Mouse (Mus musculus) stomach, embryonic 15.5 days (tissue): ENCODE measurements around the gene Taf9. TPM values are rescaled to one million over a fixed set of nuclear protein-coding genes. Genes with fewer than 3 reads are reported as not detected.

Source experiments
- ATAC-seq: fragments of 200-750 bp; cut with Nextera tagmentation; 2 replicates; pipeline ENCODE4 v1.8.0; 2017; ENCODE audit warnings: low read depth, moderate number of reproducible peaks, moderate TSS enrichment; ENCODE audit not compliant: insufficient read depth, low FRiP score
- H3K27ac ChIP-seq: fragments of 300-500 bp; sonication (generic); 2 replicates; pipeline ENCODE4 v1.5.1; 2015; ENCODE audit warnings: mild to moderate bottlenecking, inconsistent platforms
- H3K27me3 ChIP-seq: fragments of 300-500 bp; sonication (generic); replicated peaks from 2 replicates; pipeline ENCODE4 v1.6.1; 2015; ENCODE audit warnings: inconsistent platforms
- H3K36me3 ChIP-seq: fragments of 300-500 bp; sonication (generic); 2 replicates; pipeline ENCODE4 v1.6.1; 2015; ENCODE audit warnings: inconsistent platforms
- H3K4me1 ChIP-seq: fragments of 300-500 bp; sonication (generic); 2 replicates; pipeline ENCODE4 v1.6.1; 2015; ENCODE audit warnings: inconsistent platforms
- H3K4me2 ChIP-seq: fragments of 300-500 bp; sonication (generic); 2 replicates; pipeline ENCODE4 v1.6.1; 2015; ENCODE audit warnings: mild to moderate bottlenecking, inconsistent platforms
- H3K4me3 ChIP-seq: fragments of 300-500 bp; sonication (generic); replicated peaks from 2 replicates; pipeline ENCODE4 v1.5.1; 2015; ENCODE audit warnings: inconsistent platforms
- H3K9ac ChIP-seq: fragments of 300-500 bp; sonication (generic); 2 replicates; pipeline ENCODE4 v1.6.1; 2015; ENCODE audit warnings: inconsistent platforms
- H3K9me3 ChIP-seq: fragments of 300-500 bp; sonication (generic); 2 replicates; pipeline ENCODE4 v1.6.1; 2016; ENCODE audit warnings: inconsistent platforms
- WGBS: fragments of 180-500 bp; shearing (Covaris S2); methylation state at CpG from one replicate; pipeline ENCODE4 v1.1.7; 2015; 5-methylcytosine and 5-hydroxymethylcytosine counted together
- polyA plus RNA-seq: library from polyadenylated mRNA; unstranded; fragments of >200 nt; fragmentation: Nextera tagmentation; extraction: Ambion mirVana; gene quantifications from 2 replicates; pipeline ENCODE4 v1.2.1, GENCODE M21; 2015

Taf9 gene
- polyA plus RNA-seq, 1 experiment from 2014 or later = 11.3 TPM

- Histone ChIP-seq H3K4me2 (no peak overlapping the region), H3K9me3 (no peaks in the 10 kb centered on the region), H3K36me3 (peaks cover 19% of the 10 kb centered on the region), H3K27me3 (no peaks in the 10 kb centered on the region), H3K4me3 (no peak overlapping the region), H3K4me1 (no peaks in the 10 kb centered on the region), H3K9ac (no peak overlapping the region), H3K27ac (no peak overlapping the region)
- 62% methylated on average over 4 of the region's 4 CpGs for WGBS
- ATAC-seq = no peak
Observed at GRCm38 (mm10) chr13:100622241-100622640, 29.1 kb upstream of the Taf9 start.

- 90% methylated on average over 3 of the region's 3 CpGs for WGBS
- Histone ChIP-seq H3K9ac (no peak overlapping the region), H3K4me3 (no peak overlapping the region), H3K4me1 (no peaks in the 10 kb centered on the region), H3K4me2 (no peak overlapping the region), H3K9me3 (no peaks in the 10 kb centered on the region), H3K27me3 (no peaks in the 10 kb centered on the region), H3K27ac (no peak overlapping the region), H3K36me3 (peaks cover 26% of the 10 kb centered on the region)
- no peak for ATAC-seq
Observed at GRCm38 (mm10) chr13:100634106-100634691, 17.2 kb upstream of the Taf9 start.

- Histone ChIP-seq H3K9me3 (no peaks in the 10 kb centered on the region), H3K4me3 (no peak overlapping the region), H3K36me3 (peaks cover 28% of the 10 kb centered on the region), H3K27me3 (no peaks in the 10 kb centered on the region), H3K27ac (no peak overlapping the region), H3K4me2 (no peak overlapping the region), H3K9ac (no peak overlapping the region), H3K4me1 (no peaks in the 10 kb centered on the region)
- ATAC-seq = no peak
- WGBS = 86% methylated on average over 4 of the region's 4 CpGs
Observed at GRCm38 (mm10) chr13:100642471-100643209, 8.7 kb upstream of the Taf9 start.

- WGBS = 92% methylated on average over 8 of the region's 8 CpGs
Observed at GRCm38 (mm10) chr13:100648223-100648622, 3.2 kb upstream of the Taf9 start.

GRCm38 (mm10) chr13:100650550-100651438, 585 bp upstream of the Taf9 start, which contains the start of the genes Ak6 and Rad17:
Gene Ak6 (plus strand): TSS chr13:100650979.
Gene Rad17 (minus strand): TSS chr13:100651051.
- Histone ChIP-seq H3K27ac (peak within 1 kb of the TSS; percentile 97), H3K36me3 (0 out of 2 replicates have a peak, but pooled peaks cover 3% of the 10 kb centered on the region), H3K9me3 (no peaks in the 10 kb centered on the region), H3K27me3 (no peaks in the 10 kb centered on the region), H3K4me3 (peak within 1 kb of the TSS; percentile 89), H3K4me1 (peaks cover 7% of the 10 kb centered on the region; the same call in 1 of the 2 replicates), H3K4me2 (peak within 1 kb of the TSS; percentile 74), H3K9ac (peak within 1 kb of the TSS; percentile 86)
- WGBS = under 1% methylated on average over 70 of the region's 73 CpGs
- ATAC-seq = peak; percentile 98

More at GRCm38 (mm10) chr13:100648223-100648622, 3.2 kb upstream of the Taf9 start:
- Histone ChIP-seq H3K27ac (no peak overlapping the region), H3K36me3 (peaks cover 17% of the 10 kb centered on the region), H3K27me3 (no peaks in the 10 kb centered on the region), H3K9me3 (no peaks in the 10 kb centered on the region), H3K4me1 (peaks cover 7% of the 10 kb centered on the region; the same call in 1 of the 2 replicates), H3K4me2 (no peak overlapping the region), H3K9ac (no peak overlapping the region), H3K4me3 (no peak overlapping the region)
- ATAC-seq = no peak

- no peak overlapping the region for H3K9ac ChIP-seq
- no peaks in the 10 kb centered on the region for H3K9me3 ChIP-seq
- no peak overlapping the region for H3K4me3 ChIP-seq
- peaks cover 8% of the 10 kb centered on the region; the same call in 1 of the 2 replicates for H3K36me3 ChIP-seq
- 90% methylated on average over 5 of the region's 5 CpGs for WGBS
- no peak overlapping the region for H3K27ac ChIP-seq
- H3K4me2 ChIP-seq = no peak overlapping the region
- ATAC-seq = no peak
- H3K4me1 ChIP-seq = no peaks in the 10 kb centered on the region
- H3K27me3 ChIP-seq = no peaks in the 10 kb centered on the region
Observed at GRCm38 (mm10) chr13:100658091-100658490, 6.7 kb downstream of the Taf9 start.

GRCm38 (mm10) chr13:100659864-100660456, 8.6 kb downstream of the Taf9 start:
- Histone ChIP-seq H3K27ac (no peak overlapping the region), H3K9me3 (no peaks in the 10 kb centered on the region), H3K27me3 (no peaks in the 10 kb centered on the region), H3K36me3 (peaks cover 8% of the 10 kb centered on the region; the same call in 1 of the 2 replicates), H3K4me3 (no peak overlapping the region), H3K4me2 (no peak overlapping the region), H3K9ac (no peak overlapping the region), H3K4me1 (no peaks in the 10 kb centered on the region)
- ATAC-seq = no peak
- WGBS = 46% methylated on average over 4 of the region's 4 CpGs

GRCm38 (mm10) chr13:100669291-100670022, 18.1 kb downstream of the Taf9 start, which contains the start of gene Ccdc125:
Gene Ccdc125 (plus strand): TSS chr13:100669717.
- under 1% methylated on average over 44 of the region's 44 CpGs for WGBS

GRCm38 (mm10) chr13:100670181-100670741, 18.9 kb downstream of the Taf9 start:
- H3K27ac ChIP-seq = peak overlapping the region; percentile 89
- 26% methylated on average over 9 of the region's 9 CpGs for WGBS

More at GRCm38 (mm10) chr13:100669291-100670022, 18.1 kb downstream of the Taf9 start, which contains the start of gene Ccdc125:
- Histone ChIP-seq H3K9ac (peak within 1 kb of the TSS; percentile 58), H3K27me3 (no peaks in the 10 kb centered on the region), H3K36me3 (peaks cover 8% of the 10 kb centered on the region; the same call in 1 of the 2 replicates), H3K4me2 (peak within 1 kb of the TSS; percentile 85), H3K9me3 (no peaks in the 10 kb centered on the region), H3K27ac (peak within 1 kb of the TSS; percentile 89), H3K4me1 (no peaks in the 10 kb centered on the region), H3K4me3 (peak within 1 kb of the TSS; percentile 63)
- ATAC-seq = peak; percentile 76

GRCm38 (mm10) chr13:100675936-100676635, 24.7 kb downstream of the Taf9 start:
- no peak for ATAC-seq
- H3K4me1 ChIP-seq = no peaks in the 10 kb centered on the region
- no peak overlapping the region for H3K4me3 ChIP-seq
- no peaks in the 10 kb centered on the region for H3K27me3 ChIP-seq
- H3K9ac ChIP-seq = no peak overlapping the region
- H3K36me3 ChIP-seq = no peaks in the 10 kb centered on the region
- H3K4me2 ChIP-seq = no peak overlapping the region
- WGBS = 80% methylated on average over 15 of the region's 15 CpGs
- H3K9me3 ChIP-seq = no peaks in the 10 kb centered on the region
- no peak overlapping the region for H3K27ac ChIP-seq

More at GRCm38 (mm10) chr13:100670181-100670741, 18.9 kb downstream of the Taf9 start:
- Histone ChIP-seq H3K4me2 (peak overlapping the region; percentile 85), H3K4me3 (peak overlapping the region; percentile 63), H3K36me3 (peaks cover 8% of the 10 kb centered on the region; the same call in 1 of the 2 replicates), H3K27me3 (no peaks in the 10 kb centered on the region), H3K9me3 (no peaks in the 10 kb centered on the region), H3K9ac (no peak overlapping the region), H3K4me1 (no peaks in the 10 kb centered on the region)
- no peak for ATAC-seq
